Mouse (Mus musculus): ENCODE measurements at regions not wholly inside any gene's neighbourhood (a gene's known extent, or its start where the extent isn't known, plus 50 kb on each side); places are given as distances from the start of the nearest gene placed in this dataset.
"Not testable (repeated sequence)": the region's sequence is repeated elsewhere in the genome, so short reads cannot be mapped to it uniquely, and the experiment has no call there.

DNA sequence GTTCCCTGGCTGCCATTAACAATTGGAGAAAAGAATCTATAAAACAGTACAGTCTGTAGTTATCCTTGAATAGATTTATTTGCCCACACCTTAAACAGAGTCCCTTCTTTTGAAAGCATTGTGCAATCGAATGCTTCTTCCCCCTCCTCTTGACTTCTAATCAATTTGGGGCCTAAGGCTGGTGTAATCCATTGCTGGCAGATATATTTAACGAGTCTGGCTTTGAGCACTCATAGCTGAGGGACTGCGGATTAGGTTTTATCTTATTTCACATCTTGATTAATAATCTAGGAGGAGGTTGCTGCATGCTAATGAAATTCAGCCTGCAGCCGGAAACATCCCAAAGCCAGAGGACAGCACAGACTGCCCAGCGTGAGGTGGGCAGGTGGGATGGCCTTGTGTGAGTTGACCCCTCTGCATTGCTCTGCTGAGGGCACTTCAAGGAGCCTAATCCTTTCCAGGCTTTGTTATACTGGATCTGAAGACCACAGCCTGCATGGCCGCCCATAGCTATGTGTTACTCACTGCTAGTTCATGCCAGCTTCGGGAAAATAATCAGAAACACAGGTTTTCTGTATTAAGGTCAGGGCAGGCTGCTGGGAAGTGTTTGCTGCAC, 163.6 kb downstream of the Mterf1b start:
- no peak for DNase-seq (ENCODE audit: inconsistent ontology term)

DNA sequence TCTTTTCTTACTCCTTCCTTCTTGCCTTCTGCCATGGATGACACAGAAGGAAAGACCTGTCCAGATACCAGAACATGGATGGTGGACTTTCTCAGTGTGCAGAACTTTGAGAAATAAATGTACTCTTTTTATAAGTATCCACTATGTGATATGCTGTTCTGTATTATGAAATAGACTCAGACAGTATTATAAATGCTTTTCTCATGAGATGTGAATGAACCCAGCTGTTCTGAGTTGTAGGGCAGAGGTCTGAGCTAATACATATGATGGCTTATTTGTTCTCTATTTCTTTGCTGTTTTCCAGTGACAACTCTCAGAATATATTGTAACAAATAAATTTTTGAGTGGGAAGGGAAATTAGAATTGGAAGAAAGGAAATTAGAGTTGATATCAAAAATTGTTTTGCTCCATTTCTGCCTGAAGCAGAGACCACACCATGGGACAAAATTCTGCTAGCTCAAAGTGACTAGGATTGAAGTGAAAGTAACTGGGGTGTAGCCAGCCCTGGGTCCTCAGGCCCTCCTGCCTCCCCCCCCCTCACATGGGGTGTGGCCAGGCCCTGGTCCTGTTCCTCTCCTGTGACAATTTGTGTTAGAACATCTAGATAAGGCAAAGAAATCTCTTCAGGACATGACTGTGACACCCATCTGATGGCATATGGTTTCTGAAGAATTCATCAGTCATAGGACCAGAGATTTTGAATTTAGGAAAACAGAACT, 164.5 kb downstream of the Mterf1b start:
- DNase-seq (ENCODE audit: inconsistent ontology term), result not testable (repeated sequence)

DNA sequence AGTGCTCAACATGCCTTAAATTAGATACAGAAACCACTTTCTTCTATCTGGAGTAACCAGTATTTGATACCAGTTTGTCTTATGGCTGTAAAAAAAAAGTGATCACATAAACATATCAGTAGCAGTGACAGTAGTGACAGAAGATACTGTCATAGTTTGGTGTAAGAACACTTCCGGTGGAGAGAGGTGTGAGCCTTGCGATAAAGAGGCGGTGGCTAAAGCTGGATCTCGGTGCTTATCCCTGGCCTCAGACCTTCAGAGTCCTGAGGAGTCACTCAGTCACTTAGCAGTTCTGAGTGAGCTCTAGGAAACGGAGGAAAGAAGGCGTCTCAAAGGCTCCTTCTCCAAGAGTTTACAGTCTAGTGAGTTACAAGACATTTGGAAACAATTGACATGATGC, 169.4 kb downstream of the Mterf1b start:
- DNase-seq (ENCODE audit: inconsistent ontology term), result not testable (repeated sequence)

DNA sequence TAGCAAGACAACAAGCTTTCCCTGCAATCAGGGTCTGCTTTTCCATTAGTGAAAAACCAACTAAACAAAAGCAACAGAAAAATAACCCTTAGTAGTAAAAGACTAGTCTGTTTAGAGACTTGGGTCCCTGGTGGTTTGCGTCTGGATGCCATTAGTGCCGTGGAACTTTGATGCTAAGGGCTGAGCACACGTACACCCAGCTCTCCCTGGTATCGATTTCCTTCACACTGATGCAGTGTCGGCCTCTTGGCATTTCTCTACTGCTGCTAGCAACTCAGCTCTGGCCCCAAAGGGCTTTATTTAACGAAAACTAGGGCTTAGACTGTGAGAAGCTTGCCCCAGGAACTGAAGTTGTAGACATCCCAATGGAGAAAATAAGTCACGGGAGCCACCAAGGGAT, 192.6 kb downstream of the Mterf1b start:
- DNase-seq (ENCODE audit: inconsistent ontology term), result not testable (repeated sequence)

DNA sequence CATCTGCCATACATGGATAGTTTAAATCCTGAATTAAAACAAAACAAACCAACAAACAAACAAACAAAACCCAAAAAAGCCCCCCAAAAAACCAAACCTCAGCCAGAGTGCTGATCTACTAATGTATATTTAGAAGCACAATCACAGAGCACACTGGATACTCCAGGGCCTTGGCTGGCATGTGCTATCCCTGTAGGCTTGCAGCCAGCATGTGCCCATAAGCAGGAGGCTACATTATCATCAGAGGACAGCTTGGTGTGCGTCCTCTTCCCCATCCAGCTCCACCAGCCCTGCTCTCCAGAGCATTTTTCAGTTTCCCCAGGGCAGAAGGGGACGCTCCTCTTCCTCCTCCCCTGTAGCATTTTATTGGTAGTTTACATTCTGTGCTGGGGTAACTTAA, 198.9 kb downstream of the Mterf1b start:
- no peak for DNase-seq (ENCODE audit: inconsistent ontology term)

DNA sequence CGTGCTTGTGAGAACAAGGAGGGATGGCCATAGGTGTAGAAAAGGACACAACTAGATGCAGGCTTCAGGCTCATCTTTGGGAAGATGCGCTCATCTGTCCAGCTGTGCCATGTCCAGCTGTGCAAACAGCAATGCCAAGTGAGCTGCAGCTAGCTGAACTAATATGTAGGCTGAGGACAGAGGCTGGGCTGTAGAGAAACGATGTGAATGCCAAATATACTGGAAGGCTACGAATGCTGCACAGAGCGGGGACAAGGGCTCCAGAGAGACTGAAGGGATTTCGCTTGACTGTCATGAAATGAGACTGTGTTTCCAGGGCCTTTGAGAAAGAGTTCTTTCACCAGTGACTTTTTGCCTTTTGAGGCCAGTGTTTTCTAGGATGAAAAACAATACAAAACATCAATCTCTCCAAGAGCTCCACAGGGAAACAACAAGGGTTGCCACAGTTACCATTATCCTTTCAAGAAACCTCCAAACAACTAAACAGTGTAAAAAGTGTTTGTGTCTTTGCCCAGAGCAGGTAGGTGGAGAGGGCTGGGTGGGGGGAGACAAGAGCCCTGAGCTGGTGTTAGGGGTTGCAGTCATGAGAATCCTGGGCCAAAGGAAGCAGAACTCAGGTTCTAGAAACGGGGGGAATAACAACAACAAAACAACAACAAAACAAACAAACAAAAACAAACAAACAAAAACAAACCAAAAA, 202.3 kb downstream of the Mterf1b start:
- DNase-seq (ENCODE audit: inconsistent ontology term), result not testable (repeated sequence)

DNA sequence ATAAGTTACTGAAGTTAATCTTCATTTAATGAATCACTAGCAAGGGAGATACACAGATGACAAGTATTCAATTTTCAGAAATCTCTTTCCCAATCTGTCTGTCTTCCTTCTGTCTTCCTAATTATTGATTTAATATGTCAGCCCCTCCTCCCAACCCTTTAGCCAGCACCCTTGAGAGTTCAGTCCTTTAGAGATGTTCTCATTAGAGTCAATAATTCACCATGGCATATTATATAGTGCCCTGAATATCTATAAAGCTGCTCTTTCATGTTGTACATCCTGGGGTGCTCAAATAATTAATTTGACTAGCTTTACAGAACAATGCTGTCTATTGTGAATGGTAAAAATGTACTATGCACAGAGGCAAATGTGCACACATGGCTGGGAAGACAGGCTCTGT, 205.9 kb downstream of the Mterf1b start:
- no peak for DNase-seq (ENCODE audit: inconsistent ontology term)

DNA sequence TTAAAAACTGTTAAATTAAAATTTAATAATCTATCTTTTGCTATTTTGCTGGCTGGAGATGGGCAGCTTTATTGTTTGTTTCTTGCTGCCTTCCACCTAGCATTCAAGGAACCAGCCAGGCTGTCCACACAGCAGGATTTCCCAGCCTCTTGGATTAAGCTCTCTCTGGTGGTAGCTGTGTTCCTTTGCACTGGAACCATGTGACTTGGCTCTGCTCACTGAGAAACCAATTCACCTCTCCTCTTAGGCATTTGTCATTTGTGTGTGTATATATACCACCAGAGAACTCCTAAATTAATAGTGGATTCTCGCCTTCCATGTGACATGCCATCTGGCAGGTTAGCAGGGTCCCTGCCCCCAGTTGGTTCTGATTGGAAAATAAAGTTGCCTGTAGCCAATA, 225.6 kb downstream of the Mterf1b start:
- DNase-seq (ENCODE audit: inconsistent ontology term), result no peak

All from Muller cell, postnatal 12 days (primary cell).